Mouse (Mus musculus) monocyte, adult 2 months (primary cell): ENCODE results near the gene Slc26a8.

Source experiments
- DNase-seq, 2 experiments: peaks; one replicate each; pipeline ENCODE4 v3.0.0; 2022; ENCODE audit warnings: low spot score in 2 of 2, low read depth in 1 of 2

Gene Slc26a8

DNA sequence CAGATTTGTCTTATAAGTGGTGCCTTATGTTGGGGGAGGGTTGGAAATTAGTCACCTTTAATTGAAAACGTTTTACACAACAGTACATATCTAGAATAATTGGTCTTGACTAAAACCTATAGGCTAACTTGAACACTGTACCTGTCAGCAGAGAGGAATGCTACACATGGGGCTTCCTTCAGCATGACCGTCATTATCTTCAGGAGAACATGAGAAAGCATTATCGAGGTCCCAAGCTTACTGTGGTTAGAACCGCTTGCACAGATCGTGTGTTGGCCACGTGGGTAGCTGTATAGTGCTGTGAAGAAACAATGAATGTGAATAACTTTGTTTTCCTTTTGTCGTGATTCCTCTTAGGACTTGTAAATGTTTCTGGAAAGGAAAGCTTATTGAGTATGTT, 9.8 kb upstream of the Slc26a8 start:
- DNase-seq: no peak

- no peak for DNase-seq
These were observed 8.6 kb upstream of the Slc26a8 start for GRCm38 (mm10) chr17:28698672-28699071.

DNA sequence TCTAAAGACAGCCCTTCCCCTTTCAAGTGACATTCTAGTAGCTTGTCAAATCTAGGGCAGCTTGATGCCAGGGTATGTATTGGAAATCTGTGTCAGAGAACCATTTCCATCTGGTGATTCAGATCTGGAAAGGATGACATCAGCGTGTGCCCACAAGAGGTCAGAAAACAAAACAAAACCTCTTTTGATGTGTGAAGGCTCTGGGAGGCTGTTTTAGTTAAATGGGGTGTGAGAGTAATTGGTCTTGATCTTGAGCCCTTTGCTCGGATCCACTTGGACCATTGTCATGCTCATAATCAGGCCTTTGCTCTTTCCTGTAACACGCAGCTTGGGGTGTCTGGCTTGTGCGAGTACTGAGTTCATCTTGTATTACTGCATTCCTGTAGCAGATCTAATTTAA, 8.2 kb upstream of the Slc26a8 start:
- DNase-seq: no peak

DNA sequence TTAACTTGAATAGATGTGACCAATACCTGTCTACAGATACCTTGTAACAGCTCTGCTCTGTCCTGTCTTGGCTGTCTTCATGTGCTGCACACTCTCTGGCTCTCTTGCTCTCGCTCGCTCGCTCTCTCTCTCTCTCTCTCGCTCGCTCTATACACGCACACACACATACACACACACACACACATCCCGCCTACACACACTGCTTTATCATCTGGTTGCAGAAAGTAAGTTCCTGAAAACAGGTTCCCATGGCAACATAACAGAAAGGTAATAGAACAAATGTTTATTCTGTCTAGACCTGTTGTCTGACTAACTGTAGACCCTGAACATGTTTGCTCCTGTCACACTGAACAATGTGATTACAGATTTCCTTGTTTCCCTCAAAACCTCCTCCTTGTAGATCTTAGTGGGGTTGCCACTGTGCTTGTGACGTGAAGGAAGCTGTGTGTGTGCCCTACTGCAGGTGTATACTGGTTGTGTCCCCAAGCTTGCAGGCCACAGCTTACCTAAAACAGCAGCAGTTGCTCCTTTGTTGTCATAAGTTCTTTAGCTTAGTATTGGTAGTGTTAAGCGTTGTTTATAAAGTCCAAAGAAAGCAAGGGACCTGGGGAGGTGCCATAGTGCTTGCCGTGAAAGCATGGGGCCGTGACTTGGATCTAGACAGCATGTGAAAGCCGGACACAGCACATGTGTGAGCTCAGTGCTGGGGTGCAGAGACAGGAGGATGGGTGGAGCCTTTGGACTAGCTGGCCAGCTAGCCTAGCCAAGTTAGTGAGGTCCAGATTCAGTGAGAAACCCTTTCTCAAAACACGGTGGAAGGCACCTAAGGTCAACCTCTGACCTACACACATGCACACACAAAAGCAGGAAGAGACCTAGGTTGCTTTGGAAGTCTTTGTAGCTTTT, 7.5 kb upstream of the Slc26a8 start:
- no peak for DNase-seq

- DNase-seq: no peak
These were observed 6.6 kb upstream of the Slc26a8 start for GRCm38 (mm10) chr17:28696641-28697040.

- no peak for DNase-seq
These were observed 4.8 kb upstream of the Slc26a8 start for GRCm38 (mm10) chr17:28694832-28695231.

DNA sequence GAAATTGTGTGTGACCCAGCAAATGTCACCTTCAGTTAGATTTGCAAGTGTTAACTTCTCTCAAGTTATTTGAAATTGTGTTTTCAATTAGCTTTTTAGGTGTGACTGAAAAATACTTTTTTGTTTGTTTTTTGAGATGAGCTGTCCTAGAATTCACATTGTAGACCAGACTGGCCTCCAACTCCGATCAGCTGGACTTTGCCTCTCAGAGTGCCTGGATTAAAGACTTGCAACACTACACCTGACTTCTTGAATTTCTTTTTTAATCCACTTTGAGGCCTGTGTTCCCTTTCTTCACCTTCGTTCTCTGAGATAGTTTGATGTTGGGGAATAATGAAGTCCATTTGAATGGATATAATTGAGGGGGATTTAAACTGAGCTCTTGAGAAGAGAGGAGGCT, 4.0 kb upstream of the Slc26a8 start:
- DNase-seq: no peak

GRCm38 (mm10) chr17:28693086-28693485, 3.1 kb upstream of the Slc26a8 start:
- DNase-seq: no peak

- DNase-seq: no peak
These were observed 2.3 kb upstream of the Slc26a8 start for GRCm38 (mm10) chr17:28692341-28692710.

GRCm38 (mm10) chr17:28691687-28692340, 1.8 kb upstream of the Slc26a8 start:
- peak in 1 of 2 experiments; percentile 27 for DNase-seq

- peak; percentile 99 for DNase-seq
These were observed 998 bp upstream of the Slc26a8 start, which contains the start of gene Mapk14 for GRCm38 (mm10) chr17:28690776-28691686. Gene Mapk14, plus strand, starts transcription at chr17:28691329.

- DNase-seq: no peak
These were observed 2.7 kb downstream of the Slc26a8 start for GRCm38 (mm10) chr17:28687354-28687753.

- no peak for DNase-seq
These were observed 5.4 kb downstream of the Slc26a8 start for GRCm38 (mm10) chr17:28684631-28685030.

DNA sequence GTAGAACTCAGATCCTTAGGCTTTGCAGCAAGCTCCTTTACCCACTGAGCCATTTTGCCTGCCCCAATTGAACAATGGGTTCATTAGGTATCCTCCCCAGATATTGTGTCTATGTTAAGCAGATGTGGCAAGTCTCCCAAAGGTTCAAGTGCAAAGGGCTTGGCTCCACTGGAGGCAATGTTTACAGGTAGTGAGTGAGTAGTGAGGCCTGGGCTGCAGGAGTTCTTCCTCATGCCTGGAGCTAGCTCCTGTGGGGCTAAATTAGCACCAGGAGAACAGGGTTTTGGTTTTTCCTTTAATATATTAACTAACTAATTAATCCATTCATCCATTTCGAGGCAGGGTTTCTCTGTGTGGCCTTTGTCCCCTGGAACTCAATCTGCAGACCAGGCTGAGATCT, 6.4 kb downstream of the Slc26a8 start:
- no peak for DNase-seq

DNA sequence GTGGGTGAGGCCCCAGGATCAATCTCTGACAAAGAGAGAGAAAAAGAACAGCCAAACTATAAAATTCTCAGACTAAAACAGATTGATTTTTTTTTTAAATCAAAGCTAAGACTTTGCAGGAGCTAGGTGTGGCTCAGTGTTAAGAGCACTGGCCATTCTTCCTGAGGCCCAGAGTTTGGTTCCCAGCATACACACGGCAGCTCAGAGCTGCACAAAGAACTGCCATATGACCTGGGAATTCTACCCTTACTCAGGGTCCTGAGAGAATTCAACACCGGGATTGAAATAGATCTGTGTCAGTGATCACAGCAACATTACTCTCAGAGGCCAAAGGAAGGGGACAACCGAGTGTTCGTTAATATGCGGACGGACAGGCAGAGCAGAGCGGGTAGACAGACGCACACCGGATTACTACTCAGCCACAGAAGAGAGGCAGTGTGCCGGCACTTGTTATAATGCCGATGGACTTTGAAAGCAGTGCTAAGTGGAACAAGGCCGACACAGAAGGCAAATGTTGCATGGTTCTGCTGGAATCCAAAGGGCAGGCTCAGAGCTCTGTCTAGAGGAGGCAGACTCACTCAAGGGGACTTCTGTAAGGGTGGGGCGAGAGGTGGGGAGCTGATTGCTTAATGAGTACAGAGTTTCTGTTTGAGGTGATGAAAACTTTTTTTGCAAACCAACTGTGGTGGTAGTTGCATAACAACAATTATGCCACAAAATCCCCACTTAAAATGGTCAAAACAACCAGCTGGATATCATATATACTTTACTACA, 7.5 kb downstream of the Slc26a8 start:
- no peak for DNase-seq

GRCm38 (mm10) chr17:28659564-28659963, 30.5 kb downstream of the Slc26a8 start:
- no peak for DNase-seq

- DNase-seq: no peak
These were observed 32.1 kb downstream of the Slc26a8 start for GRCm38 (mm10) chr17:28657936-28658335.

GRCm38 (mm10) chr17:28650268-28650667, 39.8 kb downstream of the Slc26a8 start:
- DNase-seq: no peak

DNA sequence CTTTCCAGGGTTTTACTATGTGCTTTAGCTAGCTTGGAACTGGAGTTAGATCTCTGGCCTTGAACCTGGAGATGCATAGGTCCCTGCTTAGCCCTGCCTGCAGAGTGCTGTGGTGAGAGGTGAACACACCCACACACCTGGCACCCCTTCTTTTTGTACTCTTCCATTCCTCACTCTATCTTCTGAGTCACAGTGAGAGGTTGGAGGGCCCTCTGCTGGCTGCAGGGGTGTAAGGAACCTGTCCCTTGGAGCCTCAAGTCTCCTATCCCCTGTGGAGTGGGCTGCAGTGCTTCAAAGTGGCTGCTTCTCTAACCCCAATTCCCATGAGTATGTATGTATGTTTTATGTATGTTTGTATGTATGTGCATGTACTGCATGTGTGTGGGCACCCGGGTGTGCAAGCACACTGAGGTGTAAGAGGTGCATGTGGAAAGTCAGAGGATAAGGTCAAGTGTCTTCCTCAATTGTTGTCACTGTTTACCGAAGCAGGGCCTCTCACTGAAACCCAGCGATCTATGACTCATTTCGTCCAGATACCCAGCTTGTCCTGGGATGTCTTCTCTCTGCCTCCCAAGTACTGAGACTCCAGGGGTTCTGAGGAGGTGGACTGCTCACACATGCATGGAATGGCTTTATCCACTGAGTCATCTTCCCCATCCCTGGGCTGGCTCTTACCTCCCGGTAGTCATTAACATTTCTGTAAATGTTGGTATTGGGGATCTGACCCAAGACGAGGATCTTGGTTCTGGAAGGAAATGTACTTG, 41.2 kb downstream of the Slc26a8 start:
- no peak for DNase-seq

GRCm38 (mm10) chr17:28646221-28646620, 43.8 kb downstream of the Slc26a8 start:
- DNase-seq: no peak
